Mouse (Mus musculus): ENCODE results near the gene Runx1.
A peak's percentile ranks its signal among the peaks of the same experiment; 100 is the strongest.

Gene Runx1

DNA sequence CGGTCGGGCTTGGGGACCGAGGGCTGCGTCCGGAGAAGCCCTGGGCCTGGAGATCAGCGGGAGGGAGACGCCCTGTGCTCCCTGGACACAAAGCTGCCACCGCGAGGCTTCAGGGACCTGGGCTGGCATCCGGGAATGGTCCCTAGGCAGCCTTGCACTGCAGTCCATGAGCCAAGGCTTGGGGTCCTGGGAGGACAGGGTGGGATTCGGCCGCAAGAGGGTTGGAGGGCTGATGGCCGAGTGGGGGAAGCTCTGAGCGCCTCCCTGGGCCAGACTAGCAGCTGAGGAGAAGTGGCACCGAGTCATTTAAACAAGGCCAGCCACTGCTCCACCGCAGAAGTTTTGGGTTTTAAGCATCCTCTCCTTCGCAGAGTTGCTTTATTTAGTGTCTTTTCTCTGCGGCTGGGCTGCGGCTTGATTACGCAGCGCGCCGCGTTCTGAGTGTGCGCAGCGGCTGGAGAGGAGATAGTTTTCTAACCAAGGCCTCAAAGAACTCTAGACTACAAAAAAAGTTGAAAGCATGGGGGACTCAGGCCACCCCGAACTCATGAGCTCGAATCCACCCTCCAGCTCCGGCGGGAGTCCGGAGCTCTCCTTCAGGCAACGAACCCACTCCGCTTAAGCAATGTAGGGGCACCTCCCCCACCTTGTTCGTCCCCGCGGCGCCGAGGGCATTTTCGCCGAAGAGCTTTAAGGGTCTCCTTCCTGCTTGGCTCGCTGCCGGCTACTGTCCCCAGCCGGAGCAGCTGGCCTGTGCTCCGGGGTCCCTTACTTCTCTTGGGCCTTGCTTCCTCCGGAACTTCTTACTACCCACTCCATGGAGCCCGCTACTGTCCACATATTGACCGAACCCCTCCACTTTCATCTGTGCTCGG, 128.0 kb downstream of the Runx1 start:
- DNase-seq (ENCODE audit: low spot score in 2 of 2) = peak in 1 of 2 experiments; percentile 47

DNA sequence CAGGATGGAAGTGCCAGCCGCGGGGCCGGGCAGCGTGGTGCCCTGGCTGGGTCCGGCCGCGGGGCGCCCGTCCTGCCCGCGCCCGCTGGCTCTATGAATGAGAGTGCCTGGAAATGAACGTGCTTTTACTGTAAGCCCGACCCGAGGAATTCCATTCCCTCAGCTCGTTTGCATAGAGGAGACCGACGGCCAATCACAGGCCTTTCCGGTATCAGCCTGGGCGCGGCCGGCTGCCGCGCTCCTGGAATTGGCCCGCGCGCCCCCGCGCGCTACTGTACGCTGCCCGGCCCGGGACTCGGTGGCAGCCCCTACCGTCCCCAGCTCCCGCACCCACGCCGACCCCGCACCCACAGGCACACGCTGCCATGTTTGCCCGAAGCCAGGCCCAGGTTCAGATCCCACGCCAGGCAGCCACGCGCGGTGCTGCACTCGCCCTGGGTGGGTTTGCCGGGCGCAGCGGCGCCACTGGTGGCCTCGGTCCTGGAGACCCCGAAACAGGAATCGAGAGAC, 128.7 kb downstream of the Runx1 start:
- peak; percentile 78 to 80 for DNase-seq (ENCODE audit: low spot score in 2 of 2)

DNA sequence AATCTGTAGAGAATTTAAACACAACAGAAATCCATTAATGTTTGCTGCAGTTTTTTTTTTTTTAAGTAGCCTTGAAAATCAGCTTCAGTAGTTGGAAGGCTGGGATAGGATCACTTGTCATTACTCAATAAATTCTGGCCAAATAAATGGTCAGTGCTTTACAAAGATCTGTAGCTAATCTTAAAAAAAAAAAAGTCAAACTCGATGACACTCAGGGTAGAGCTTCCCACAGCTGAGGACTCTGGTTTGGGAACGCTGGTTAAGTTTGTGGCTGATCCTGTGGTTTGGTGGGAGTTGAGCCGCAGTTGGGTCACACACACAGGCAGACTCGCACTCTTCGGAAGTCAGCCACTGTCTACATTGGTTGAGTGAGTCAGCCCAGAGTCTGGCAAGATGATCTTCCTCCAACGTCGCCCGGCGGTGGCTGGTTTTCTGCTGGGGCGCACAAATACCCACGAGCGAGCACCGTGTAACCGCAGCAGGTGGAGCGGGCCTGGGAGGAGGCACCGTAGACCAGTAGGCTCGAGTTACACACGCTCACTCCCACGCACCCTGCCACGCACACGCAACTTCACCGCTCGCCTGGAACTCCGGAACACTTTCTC, 129.4 kb downstream of the Runx1 start:
- no peak for DNase-seq (ENCODE audit: low spot score in 2 of 2)

DNA sequence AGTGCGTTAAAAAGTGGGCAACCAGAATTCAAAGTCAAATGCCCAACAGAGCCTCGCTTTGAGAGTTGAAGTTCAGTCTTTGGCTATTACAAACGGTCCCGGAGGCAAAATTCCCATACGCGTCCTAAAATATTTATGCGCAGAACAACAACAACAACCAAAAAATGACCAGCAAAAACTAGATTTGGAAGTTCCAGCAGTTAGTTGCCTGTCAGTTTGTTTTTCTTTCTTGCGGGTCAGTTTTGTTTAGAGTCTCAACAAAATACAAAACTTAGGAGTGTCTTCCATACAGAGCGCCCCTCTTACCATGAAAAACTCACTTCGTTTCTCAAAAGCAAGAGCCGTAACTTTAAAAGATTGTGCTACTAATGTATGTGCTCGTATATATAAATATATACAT, 130.0 kb downstream of the Runx1 start:
- DNase-seq (ENCODE audit: low spot score in 2 of 2) = no peak

DNA sequence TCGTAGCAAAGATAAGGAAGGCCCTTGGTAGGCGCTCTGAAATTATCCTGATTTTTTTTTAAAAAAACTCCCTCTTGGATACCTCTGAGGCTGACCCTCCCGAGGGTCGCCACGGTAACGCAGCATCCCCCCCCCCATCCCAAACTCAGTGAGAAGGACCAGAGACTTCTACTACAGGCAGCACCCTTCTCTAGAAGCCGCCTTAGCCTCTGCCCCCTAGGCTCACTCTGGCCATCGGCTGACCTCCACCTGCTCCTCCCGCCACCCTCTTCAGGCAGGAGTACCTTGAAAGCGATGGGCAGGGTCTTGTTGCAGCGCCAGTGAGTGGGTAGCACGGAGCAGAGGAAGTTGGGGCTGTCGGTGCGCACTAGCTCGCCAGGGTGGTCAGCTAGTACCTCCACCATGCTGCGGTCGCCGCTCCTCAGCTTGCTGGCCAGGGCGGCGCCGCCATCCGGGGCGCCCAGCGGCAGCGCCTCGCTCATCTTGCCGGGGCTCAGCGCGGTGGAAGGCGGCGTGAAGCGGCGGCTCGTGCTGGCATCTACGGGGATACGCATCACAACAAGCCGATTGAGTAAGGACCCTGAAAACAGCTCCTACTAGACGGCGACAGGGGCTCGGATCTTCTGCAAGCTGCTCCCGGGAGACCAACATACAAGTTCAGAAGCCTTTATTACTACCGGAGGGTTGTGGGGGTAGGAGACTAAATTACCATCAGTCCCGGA, 130.6 kb downstream of the Runx1 start:
- no peak for DNase-seq (ENCODE audit: low spot score in 2 of 2)

DNA sequence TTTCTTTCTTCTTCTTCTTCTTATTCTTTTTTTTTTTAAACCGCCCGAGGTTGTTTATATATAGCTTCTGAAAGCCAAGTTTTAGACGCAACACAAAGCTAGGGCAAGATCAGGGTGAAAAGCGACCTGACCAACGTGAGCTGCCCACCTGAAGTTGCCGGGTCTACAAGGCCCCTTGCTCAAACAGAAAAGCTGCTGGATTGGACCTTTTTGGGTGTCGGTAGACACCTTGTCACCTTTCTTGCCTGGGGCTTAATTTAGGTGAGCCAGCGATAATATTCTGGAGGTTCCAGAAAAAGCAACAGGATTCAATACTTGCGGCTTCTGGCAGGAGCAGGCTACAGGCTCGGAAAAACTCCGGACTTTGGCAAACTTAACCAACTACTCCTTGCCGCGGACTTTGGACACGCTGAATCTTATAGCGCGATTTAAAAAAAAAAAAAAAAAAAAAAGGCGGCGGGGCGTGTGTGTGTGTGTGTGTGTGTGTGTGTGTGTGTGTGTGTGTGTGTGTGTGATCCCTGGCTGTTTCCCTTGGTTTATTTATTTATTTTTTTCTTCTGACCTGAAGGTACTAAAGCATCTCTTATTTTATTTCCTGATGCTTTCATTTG, 131.3 kb downstream of the Runx1 start:
- DNase-seq (ENCODE audit: low spot score in 2 of 2) = no peak

DNA sequence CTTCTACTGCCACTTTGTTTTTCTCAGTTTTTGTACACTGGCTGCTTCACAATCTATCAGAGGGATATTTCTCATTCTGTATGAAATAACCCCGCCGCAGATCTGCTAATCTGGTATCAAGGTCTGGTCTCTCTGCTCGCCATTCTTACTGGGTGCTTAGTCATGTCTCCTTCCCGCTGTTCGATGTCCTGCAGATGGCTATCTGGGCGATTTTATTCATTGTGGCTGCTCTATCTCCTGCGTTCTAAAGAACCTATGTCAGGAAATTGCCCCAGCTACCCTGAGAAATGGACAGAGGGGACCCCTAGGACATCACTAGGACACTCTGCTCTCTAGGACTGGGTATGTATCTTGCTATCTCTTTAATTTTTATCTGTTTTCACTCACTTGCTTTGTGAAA, 135.2 kb downstream of the Runx1 start:
- DNase-seq (ENCODE audit: low spot score in 2 of 2) = no peak

DNA sequence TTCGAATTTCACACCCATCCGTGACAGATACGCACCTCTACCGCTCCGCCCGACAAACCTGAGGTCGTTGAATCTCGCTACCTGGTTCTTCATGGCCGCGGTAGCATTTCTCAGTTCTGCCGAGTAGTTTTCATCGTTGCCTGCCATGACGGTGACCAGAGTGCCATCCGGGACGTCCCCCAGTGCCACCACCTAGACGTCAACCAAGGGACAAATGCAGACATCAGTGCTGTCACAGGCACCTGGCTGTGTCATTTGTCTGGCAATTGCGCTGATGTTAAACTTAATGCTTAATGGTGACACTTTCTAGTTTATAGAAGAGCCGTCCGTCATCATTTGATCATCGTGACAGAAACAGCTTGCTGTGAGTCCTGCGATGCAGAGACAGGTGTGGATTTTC, 137.0 kb downstream of the Runx1 start:
- no peak for DNase-seq (ENCODE audit: low spot score in 2 of 2)

DNA sequence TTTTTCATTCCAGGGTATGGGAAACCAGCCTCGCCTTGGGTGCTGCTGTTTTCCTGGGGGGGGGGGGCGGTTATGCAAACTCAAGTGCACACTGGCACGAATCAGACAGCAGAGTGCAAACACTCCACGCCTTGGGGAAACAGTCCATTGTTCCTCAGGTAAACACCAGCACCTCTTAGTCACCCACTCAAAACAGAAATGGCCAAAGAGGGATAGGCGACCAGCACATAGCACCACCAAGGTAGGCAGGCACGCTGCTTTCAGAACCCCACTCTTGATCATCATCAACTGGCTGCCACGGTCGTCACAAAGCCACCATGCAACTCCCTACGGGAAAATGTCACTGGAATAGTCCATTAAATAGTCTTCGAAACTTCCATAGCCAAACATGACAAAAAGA, 139.0 kb downstream of the Runx1 start:
- DNase-seq (ENCODE audit: low spot score in 2 of 2) = no peak

GRCm38 (mm10) chr16:92685766-92686315, 140.1 kb downstream of the Runx1 start:
- no peak for DNase-seq (ENCODE audit: low spot score in 2 of 2)

- no peak for DNase-seq (ENCODE audit: low spot score in 2 of 2)
Measured at GRCm38 (mm10) chr16:92684423-92685211, 141.3 kb downstream of the Runx1 start.

DNA sequence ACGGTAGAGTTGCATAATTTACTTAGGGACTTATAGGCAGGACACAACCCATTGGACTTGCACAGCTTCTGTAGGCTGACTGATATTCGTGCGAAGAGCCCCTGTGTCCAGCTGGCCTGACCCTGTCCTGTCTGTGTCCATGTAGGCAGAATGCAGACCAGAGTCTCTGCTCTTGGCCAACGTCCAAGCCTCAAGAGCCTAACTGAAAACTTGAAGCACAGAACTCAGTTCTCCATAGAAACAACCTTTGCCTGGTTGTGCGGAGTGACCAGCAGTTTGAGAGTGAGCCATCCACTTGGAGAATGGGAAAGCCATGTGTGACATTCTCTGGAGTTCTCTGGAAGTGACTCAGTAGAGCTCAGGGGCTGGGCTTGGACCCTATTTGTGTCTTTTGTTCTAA, 149.3 kb downstream of the Runx1 start:
- DNase-seq (ENCODE audit: low spot score in 2 of 2) = no peak

DNA sequence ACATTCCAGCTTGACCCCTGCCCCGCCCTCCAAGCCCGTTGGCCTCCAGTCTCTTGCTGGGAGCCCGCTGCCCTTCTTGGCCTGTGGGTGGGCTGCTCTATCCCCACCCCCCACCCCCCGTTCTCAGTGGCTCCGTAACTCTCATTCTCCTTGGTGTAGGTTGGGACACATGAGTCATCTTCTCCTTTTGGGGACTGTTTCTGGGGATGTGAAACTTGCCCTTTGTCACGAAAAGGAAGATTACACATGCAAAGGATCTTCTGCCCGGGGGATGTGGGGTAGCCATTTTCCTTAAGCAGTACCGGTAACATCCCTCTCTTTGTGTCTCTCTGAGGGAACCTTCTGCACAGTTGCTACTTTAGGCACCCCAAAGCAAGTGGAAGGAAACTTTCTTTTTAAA, 150.3 kb downstream of the Runx1 start:
- DNase-seq (ENCODE audit: low spot score in 2 of 2) = no peak

DNA sequence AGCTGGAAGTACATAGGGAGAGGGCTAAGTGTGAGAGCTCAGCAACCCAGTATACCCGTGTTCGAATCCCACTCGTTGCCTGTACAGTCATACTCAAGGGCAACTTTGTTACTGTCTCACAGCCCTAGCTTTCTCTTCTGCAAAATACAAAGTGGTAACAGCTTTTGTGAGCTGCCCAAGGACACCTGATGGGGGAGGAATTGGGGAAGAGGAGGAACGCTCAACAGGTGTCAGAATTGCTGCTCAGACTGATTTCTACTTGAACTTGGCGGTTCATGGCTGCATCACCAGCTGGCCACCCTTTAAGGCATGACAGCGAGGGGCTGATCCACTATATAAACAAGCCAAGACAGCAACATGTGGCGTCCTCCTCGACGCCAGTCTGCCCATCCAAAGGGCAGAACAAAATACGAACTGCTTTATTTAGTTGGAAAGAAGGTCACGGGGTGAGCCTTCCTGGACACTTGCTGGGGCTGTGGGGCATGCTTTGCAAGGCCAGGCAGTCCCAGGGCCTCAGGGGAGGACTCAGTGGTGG, 151.0 kb downstream of the Runx1 start:
- no peak for DNase-seq (ENCODE audit: low spot score in 2 of 2)

DNA sequence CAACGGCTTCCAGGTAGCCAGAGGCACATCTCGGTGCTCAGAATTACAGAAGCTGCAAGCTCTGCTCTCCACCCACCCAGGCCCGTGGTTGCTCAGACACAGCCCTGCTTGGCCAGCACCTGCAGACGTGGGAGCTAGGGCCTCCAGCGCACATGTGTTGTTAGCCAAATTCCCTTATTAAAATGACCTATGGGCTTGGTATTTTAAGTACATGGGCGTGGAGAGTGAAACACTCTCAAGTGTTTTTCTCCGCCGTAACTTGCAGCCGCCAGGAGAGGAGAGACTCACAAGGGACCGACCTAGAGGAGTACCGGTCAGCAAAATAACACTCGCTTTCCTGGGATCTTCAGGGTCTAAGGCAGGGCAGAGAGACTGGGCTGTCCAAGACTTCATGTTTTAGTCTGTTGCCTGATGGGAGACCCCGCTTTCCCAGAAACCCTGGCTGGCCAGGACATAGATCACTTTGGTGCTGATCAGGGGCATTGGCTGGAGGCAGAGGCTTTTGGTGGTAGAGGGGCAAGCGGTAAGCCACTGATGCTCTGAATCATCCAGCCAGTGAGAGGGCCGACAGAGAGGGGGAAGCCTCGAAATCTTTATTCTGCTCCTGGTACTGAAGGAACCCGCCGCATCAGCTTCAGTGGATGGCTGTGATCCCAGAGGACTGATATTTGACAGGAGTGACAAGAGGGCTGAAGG, 151.7 kb downstream of the Runx1 start:
- DNase-seq (ENCODE audit: low spot score in 2 of 2) = no peak

- no peak for DNase-seq (ENCODE audit: low spot score in 2 of 2)
Measured at GRCm38 (mm10) chr16:92668807-92669206, 157.1 kb downstream of the Runx1 start.

DNA sequence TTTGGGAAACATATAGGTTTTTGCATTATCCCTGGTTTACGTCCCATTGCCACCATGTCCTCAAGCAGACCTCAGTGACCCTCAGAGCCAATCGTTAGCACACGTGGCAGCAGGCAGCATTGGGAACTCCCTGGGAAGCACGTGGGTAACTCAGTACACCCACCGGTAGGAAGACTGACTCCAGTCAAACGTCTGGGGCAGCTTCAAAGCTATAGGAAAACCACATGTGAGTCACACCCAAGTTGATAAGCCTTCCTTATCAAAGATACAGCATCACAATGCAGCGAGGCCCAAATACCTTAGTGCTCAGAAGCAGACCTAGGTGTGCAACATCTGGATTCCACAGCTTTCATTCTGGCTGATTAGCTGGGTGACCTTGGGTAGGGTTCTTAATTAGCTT, 164.2 kb downstream of the Runx1 start:
- DNase-seq (ENCODE audit: low spot score in 2 of 2) = no peak

- DNase-seq (ENCODE audit: low spot score in 2 of 2) = no peak
Measured at GRCm38 (mm10) chr16:92656750-92657149, 169.2 kb downstream of the Runx1 start.

- DNase-seq (ENCODE audit: low spot score in 2 of 2) = no peak
Measured at GRCm38 (mm10) chr16:92654294-92654950, 171.5 kb downstream of the Runx1 start.

DNA sequence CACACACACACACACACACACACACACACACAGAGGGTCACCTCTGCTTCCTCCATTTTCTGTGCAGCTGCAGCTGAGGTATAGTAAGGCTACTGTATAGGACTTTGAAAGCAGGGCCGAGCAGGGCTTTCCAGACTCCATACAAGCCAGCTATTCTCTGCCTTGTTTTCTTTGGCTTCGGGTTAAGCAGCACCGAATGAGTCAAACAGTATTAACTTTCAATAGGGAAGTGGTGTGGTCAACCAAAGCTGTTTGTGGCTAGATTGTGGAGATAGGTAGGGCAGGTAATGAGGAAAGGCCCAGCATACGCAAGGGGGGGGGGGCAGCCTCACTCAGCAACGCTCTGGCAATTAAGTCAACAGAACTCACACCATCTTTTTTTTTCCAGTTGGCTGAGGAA, 172.1 kb downstream of the Runx1 start:
- DNase-seq (ENCODE audit: low spot score in 2 of 2) = no peak

Data from urinary bladder, postnatal 4 days (tissue).